Mouse (Mus musculus) heart, embryonic 11.5 days (tissue): ENCODE measurements around the gene Ccdc88c. TPM values are rescaled to one million over a fixed set of nuclear protein-coding genes. Genes with fewer than 3 reads are reported as not detected.
A peak's percentile ranks its signal among the peaks of the same experiment; 100 is the strongest.

Experiments used
- ATAC-seq: fragments of 200-750 bp; cut with Nextera tagmentation; replicated peaks from 2 replicates; pipeline ENCODE4 v1.8.0; 2017; ENCODE audit warnings: moderate library complexity; ENCODE audit not compliant: insufficient number of reproducible peaks, low FRiP score, low TSS enrichment
- H3K27ac ChIP-seq: fragments of 300-500 bp; sonication (generic); 2 replicates; pipeline ENCODE4 v1.5.1; 2014; ENCODE audit warnings: mild to moderate bottlenecking, low read depth, low read length
- H3K27me3 ChIP-seq: fragments of 300-500 bp; sonication (generic); 2 replicates; pipeline ENCODE4 v1.6.1; 2014; ENCODE audit warnings: mild to moderate bottlenecking, low read length, mixed read lengths; ENCODE audit not compliant: control insufficient read depth, insufficient read depth
- H3K36me3 ChIP-seq: fragments of 300-500 bp; sonication (generic); 2 replicates; pipeline ENCODE4 v1.6.1; 2014; ENCODE audit warnings: mild to moderate bottlenecking, low read length, moderate library complexity, mixed read lengths; ENCODE audit not compliant: control insufficient read depth, insufficient read depth
- H3K4me1 ChIP-seq: fragments of 300-500 bp; sonication (generic); 2 replicates; pipeline ENCODE4 v1.6.1; 2014; ENCODE audit warnings: low read length; ENCODE audit not compliant: control insufficient read depth, insufficient read depth
- H3K4me2 ChIP-seq: fragments of 300-500 bp; sonication (generic); 2 replicates; pipeline ENCODE4 v1.6.1; 2014; ENCODE audit warnings: mild to moderate bottlenecking, moderate library complexity
- H3K4me3 ChIP-seq: fragments of 300-500 bp; sonication (generic); 2 replicates; pipeline ENCODE4 v1.5.1; 2014; ENCODE audit warnings: low read depth, low read length
- H3K9ac ChIP-seq: fragments of 300-500 bp; sonication (generic); 2 replicates; pipeline ENCODE4 v1.6.1; 2014; ENCODE audit warnings: mild to moderate bottlenecking, low read depth, low read length, moderate library complexity
- H3K9me3 ChIP-seq: fragments of 300-500 bp; sonication (generic); replicated peaks from 2 replicates; pipeline ENCODE4 v1.6.1; 2016; ENCODE audit warnings: low read length; ENCODE audit not compliant: control insufficient read depth
- WGBS: fragments of 180-500 bp; shearing (Covaris S2); extraction: QIAGEN DNeasy Blood & Tissue Kit; methylation state at CpG from one replicate; pipeline ENCODE4 v1.1.7; 2014; ENCODE audit not compliant: insufficient replicate concordance; 5-methylcytosine and 5-hydroxymethylcytosine counted together
- polyA plus RNA-seq: library from polyadenylated mRNA; unstranded; fragments of >200 nt; fragmentation: Nextera tagmentation; extraction: Ambion mirVana; gene quantifications from 2 replicates; pipeline ENCODE4 v1.2.1, GENCODE M21; 2014

Gene Ccdc88c
- polyA plus RNA-seq, 1 experiment from 2014 or later = 3.1 TPM

DNA sequence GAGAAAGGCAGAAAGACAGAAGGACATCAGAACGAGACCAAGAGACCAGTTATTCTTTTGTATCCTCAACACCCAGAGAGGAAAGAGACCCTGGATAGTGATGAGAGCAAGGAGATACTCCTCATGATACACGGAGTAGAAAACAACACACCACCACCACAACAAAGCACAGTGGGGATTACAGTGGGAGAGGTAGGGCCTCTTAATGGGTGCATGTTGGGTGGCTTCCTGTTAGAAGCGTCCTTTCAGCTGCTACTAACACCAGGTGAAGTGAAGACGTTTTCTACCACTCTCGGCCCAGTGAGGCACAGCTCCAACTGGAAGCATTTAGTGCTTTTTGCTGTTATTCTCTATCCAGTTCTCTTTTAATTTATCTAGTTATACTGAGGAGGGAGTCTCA, 122.0 kb downstream of the Ccdc88c start:
- Histone ChIP-seq H3K4me1 (no peaks in the 10 kb centered on the region), H3K9ac (no peak overlapping the region), H3K36me3 (no peaks in the 10 kb centered on the region), H3K9me3 (no peaks in the 10 kb centered on the region), H3K4me2 (peak overlapping the region; percentile 86), H3K27me3 (peaks cover 35% of the 10 kb centered on the region; the same call in 1 of the 2 replicates), H3K27ac (no peak overlapping the region), H3K4me3 (no peak overlapping the region)
- WGBS = 72% methylated on average over 5 of the region's 5 CpGs
- no peak for ATAC-seq

DNA sequence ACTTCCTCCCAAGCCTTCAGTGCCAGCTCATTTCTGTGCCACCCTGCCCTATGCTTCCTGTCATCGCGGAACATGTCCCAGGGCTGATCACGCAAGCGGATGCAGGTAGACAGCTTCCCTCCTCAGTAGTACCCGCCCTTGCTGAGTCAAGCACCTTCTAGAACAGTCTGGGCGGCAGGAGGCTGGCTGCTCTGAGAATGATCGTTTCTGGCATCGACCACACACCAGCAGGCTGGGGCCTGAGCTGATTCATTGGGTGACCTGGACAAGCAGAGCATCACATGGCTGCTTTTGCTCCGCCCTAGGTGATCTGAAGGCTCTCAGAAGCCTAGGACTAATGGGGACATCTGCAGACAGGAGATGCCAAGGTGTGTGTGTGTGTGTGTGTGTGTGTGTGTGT, 125.1 kb downstream of the Ccdc88c start:
- no peak overlapping the region for H3K4me3 ChIP-seq
- no peak overlapping the region for H3K27ac ChIP-seq
- H3K36me3 ChIP-seq = no peaks in the 10 kb centered on the region
- WGBS = 83% methylated on average over 9 of the region's 9 CpGs
- no peak overlapping the region for H3K9ac ChIP-seq
- ATAC-seq = no peak
- H3K27me3 ChIP-seq = peaks cover 52% of the 10 kb centered on the region
- H3K4me1 ChIP-seq = no peaks in the 10 kb centered on the region
- no peaks in the 10 kb centered on the region for H3K9me3 ChIP-seq
- H3K4me2 ChIP-seq = no peak overlapping the region

DNA sequence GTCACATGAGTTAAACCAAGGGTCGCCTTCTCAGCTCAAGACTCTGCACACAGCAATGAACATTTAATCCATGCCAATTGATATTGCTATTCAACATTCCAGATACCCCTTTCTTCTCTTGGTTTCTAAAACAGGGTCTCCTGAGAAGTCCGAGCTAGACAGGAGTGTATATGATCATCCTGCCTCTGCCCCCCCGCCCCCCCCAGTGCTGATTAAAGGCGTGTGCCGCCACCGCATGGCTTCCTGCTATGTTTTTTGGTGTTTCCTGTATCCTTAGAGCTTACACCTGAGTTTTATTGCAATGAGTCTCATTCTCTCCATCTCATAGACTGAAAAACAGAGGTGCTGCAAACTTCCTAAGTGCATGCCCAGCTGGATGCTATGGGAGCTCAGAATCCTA, 127.5 kb downstream of the Ccdc88c start:
- Histone ChIP-seq H3K4me1 (no peaks in the 10 kb centered on the region), H3K9ac (no peak overlapping the region), H3K36me3 (no peaks in the 10 kb centered on the region), H3K9me3 (no peaks in the 10 kb centered on the region), H3K4me3 (no peak overlapping the region), H3K4me2 (no peak overlapping the region), H3K27ac (no peak overlapping the region), H3K27me3 (peaks cover 59% of the 10 kb centered on the region)
- WGBS = 66% methylated on average over 6 of the region's 6 CpGs
- no peak for ATAC-seq

DNA sequence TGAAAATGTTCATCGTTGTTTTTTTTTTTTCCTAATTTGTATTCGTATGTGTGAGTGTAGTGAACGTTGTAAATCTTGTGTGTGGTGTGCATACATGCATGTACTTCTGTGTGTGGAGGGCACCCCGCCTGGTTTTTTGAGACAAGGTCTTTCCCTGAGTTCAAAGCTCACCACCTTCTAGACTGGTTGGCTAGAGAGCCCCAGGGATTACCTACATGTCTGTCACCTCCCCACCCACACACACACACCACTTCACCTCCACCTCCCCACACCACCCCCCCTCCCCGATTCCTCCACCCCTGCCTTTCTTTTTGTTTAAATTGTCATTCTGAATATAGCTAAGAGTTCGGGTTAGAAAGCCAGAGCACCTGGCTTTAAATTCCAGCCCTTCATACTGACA, 128.0 kb downstream of the Ccdc88c start:
- Histone ChIP-seq H3K36me3 (no peaks in the 10 kb centered on the region), H3K4me2 (no peak overlapping the region), H3K9me3 (no peaks in the 10 kb centered on the region), H3K27ac (no peak overlapping the region), H3K4me1 (no peaks in the 10 kb centered on the region), H3K9ac (no peak overlapping the region), H3K4me3 (no peak overlapping the region), H3K27me3 (peaks cover 61% of the 10 kb centered on the region)
- WGBS = 71% methylated on average over 6 of the region's 6 CpGs
- no peak for ATAC-seq

DNA sequence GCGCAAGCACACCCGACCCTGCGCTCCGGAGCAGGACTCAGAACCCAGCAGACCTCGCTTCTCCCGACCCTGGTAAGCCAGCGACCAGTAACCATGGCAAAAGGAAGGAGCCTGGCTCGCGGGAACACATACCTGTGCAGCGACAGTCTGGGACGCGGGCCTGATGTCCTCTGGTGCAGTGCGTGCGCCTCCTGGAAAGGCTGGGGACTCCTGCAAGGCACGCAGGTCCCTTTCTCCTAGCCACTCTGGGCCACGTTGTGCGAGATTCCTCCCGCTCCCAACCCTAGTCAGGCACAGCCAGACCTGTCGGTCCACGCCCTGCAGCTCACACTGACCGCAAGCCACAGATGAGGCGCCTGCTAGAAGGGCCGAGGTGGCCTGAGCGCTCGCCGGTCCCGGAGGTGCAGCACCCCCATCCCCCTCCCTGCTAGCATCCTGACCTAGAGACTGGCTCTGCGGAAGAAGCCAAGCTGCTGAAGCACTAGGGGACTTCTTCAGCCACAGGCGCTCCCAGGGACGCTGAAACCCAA, 129.7 kb downstream of the Ccdc88c start:
- 1% methylated on average over 29 of the region's 30 CpGs for whole genome bisulfite sequencing
- no peaks in the 10 kb centered on the region for H3K9me3 ChIP-seq
- H3K36me3 ChIP-seq = no peaks in the 10 kb centered on the region
- H3K4me3 ChIP-seq = peak overlapping the region; percentile 26
- no peaks in the 10 kb centered on the region for H3K4me1 ChIP-seq
- no peak overlapping the region for H3K27ac ChIP-seq
- ATAC-seq = no peak
- H3K4me2 ChIP-seq = peak overlapping the region; percentile 62
- H3K9ac ChIP-seq = no peak overlapping the region
- peaks cover 62% of the 10 kb centered on the region for H3K27me3 ChIP-seq

DNA sequence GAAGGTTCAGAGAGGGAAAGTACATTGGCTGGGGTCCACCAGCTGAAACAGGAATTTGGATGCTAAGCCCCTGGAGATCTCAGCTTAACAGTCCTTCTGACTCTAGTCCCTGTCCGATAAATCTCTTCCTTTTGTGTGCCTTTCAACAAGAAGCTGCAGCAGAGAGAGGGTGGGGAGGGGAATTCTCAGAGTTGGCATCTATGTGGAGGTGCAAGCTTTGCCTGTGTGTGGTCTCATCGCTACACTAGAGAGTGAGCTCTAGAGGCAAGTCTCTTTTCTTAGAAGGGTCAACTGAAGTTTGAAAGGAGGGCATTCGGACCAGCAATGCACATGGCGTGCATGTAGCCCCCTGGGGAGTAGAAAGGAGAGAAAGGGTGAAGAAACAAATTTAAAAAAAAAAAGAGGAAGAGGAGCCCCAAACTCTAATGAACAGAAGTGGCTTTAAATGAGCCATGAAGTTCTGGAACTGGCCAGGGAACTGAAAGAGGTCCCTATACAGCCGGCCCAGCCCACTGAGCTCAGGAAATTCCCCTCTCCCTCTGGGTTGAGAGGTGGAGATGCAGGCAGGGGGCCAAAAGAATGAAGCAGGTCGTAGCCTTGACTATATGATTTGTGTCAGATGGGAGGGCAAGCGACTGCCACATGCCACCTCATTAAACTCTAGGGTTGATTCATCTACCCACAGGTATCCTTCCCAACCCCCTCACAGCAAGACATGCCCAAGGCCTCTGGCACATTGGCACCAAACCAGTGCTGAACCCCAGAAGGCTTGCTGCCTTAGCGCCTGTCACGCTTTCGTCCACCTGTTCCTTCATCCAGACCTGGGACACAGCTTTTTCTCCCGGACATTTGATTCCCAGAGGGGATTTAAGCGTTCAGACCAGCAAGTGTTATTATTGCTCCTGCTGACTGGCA, 130.9 kb downstream of the Ccdc88c start:
- no peak for ATAC-seq
- 43% methylated on average over 12 of the region's 12 CpGs for WGBS
- Histone ChIP-seq H3K4me3 (no peak overlapping the region), H3K27ac (no peak overlapping the region), H3K4me2 (no peak overlapping the region), H3K9ac (no peak overlapping the region), H3K4me1 (no peaks in the 10 kb centered on the region), H3K36me3 (no peaks in the 10 kb centered on the region), H3K27me3 (peaks cover 62% of the 10 kb centered on the region), H3K9me3 (no peaks in the 10 kb centered on the region)

- peaks cover 50% of the 10 kb centered on the region for H3K27me3 ChIP-seq
- WGBS = 16% methylated on average over 3 of the region's 3 CpGs
- no peak for ATAC-seq
These were observed 132.2 kb downstream of the Ccdc88c start for GRCm38 (mm10) chr12:100896661-100897060.

DNA sequence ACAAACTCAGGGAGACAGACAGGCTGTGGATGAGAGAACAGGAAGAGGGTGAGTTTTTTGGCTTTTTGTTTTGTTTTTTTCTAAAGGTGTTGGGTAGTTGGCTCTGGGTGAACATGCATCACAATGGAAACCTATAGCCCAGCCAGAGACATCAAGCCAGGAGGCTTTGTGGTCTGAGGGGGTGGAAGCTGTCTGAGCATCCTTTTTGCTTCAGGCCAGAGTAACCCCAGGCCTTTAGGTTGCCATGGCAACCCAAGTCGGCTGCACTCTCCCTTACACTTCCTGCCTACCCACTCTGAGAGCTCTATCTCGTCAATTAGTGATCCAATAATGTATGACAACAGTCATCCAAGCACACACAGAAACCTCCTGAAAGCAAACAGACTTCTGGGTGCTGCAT, 133.4 kb downstream of the Ccdc88c start:
- 19% methylated on average over 2 of the region's 2 CpGs for WGBS
- H3K27me3 ChIP-seq = peaks cover 41% of the 10 kb centered on the region

More at GRCm38 (mm10) chr12:100896661-100897060, 132.2 kb downstream of the Ccdc88c start:
- no peaks in the 10 kb centered on the region for H3K36me3 ChIP-seq
- no peak overlapping the region for H3K9ac ChIP-seq
- no peaks in the 10 kb centered on the region for H3K4me1 ChIP-seq
- no peak overlapping the region for H3K4me2 ChIP-seq
- no peak overlapping the region for H3K27ac ChIP-seq
- no peak overlapping the region for H3K4me3 ChIP-seq
- no peaks in the 10 kb centered on the region for H3K9me3 ChIP-seq

More for the DNA sequence above, 133.4 kb downstream of the Ccdc88c start:
- H3K4me1 ChIP-seq = no peaks in the 10 kb centered on the region
- H3K4me3 ChIP-seq = no peak overlapping the region
- H3K27ac ChIP-seq = no peak overlapping the region
- no peak overlapping the region for H3K4me2 ChIP-seq
- H3K9me3 ChIP-seq = no peaks in the 10 kb centered on the region
- no peak overlapping the region for H3K9ac ChIP-seq
- no peaks in the 10 kb centered on the region for H3K36me3 ChIP-seq
- no peak for ATAC-seq
